Mouse (Mus musculus): ENCODE data around the gene Dgat2l6. TPM values are rescaled to one million over a fixed set of nuclear protein-coding genes. Genes with fewer than 3 reads are reported as not detected.
A peak's percentile ranks its signal among the peaks of the same experiment; 100 is the strongest.

The Dgat2l6 gene
- polyA plus RNA-seq (2015; fragmentation: Nextera tagmentation; extraction: Ambion mirVana): not detected in 2 replicates

DNA sequence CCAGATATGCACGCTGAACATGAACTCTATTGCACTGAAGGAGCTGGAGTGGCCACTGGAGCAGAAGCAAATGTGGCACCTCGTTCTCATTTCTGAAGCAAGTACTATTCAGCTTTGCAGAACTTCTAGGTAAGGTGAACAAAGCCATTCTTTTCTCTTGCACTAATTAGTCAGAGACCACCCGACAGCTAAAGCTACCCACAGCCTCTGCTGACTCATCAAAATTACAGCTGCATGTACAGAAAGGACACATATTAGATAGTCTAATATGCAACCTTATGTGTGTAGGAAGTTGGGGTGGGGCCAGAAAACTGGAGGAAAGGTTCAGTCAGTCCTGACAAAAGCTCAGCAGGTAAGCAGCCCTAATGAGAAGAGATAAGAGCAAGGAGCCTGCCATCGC is at the start of gene Dgat2l6:
Gene Dgat2l6 (plus strand): TSS at position 368 of the 400 bp plus-strand sequence.
- 79% methylated on average over 4 of the region's 4 CpGs for WGBS
- ATAC-seq: no peak
- H3K36me3 ChIP-seq: no peaks in the 10 kb centered on the region

GRCm38 (mm10) chrX:100475569-100476223 is 48.9 kb upstream of the Dgat2l6 start:
- Histone ChIP-seq H3K4me2 (replicated peaks) (no peak overlapping the region), H3K27ac (no peak overlapping the region), H3K27me3 (replicated peaks) (no peaks in the 10 kb centered on the region), H3K4me3 (replicated peaks) (no peak overlapping the region), H3K9me3 (no peaks in the 10 kb centered on the region), H3K36me3 (no peaks in the 10 kb centered on the region), H3K9ac (no peak overlapping the region), H3K4me1 (replicated peaks) (no peaks in the 10 kb centered on the region)
- no peak for ATAC-seq
- 71% methylated on average over 4 of the region's 4 CpGs for WGBS

More for the DNA sequence above, at the start of gene Dgat2l6:
- Histone ChIP-seq H3K27ac (no peak within 1 kb of the TSS), H3K4me2 (replicated peaks) (no peak within 1 kb of the TSS), H3K9ac (no peak within 1 kb of the TSS), H3K4me1 (replicated peaks) (no peaks in the 10 kb centered on the region), H3K27me3 (replicated peaks) (no peaks in the 10 kb centered on the region), H3K9me3 (no peaks in the 10 kb centered on the region), H3K4me3 (replicated peaks) (no peak within 1 kb of the TSS)

- ATAC-seq: peak; percentile 78
- WGBS: 37% methylated on average over 3 of the region's 3 CpGs
- no peak overlapping the region for H3K4me2 ChIP-seq (replicated peaks)
- no peaks in the 10 kb centered on the region for H3K9me3 ChIP-seq
- H3K27ac ChIP-seq: no peak overlapping the region
- H3K4me1 ChIP-seq (replicated peaks): no peaks in the 10 kb centered on the region
- no peak overlapping the region for H3K4me3 ChIP-seq (replicated peaks)
- no peaks in the 10 kb centered on the region for H3K27me3 ChIP-seq (replicated peaks)
- no peaks in the 10 kb centered on the region for H3K36me3 ChIP-seq
- no peak overlapping the region for H3K9ac ChIP-seq
Observed at GRCm38 (mm10) chrX:100480317-100480716, 44.3 kb upstream of the Dgat2l6 start.

- peak overlapping the region; percentile 56 for H3K4me2 ChIP-seq (replicated peaks)
- no peaks in the 10 kb centered on the region for H3K36me3 ChIP-seq
- 0 out of 2 replicates have a peak overlapping the region, but pooled peaks have one; percentile 20 for H3K9ac ChIP-seq
- peak overlapping the region; percentile 49 for H3K4me3 ChIP-seq (replicated peaks)
- H3K9me3 ChIP-seq: no peaks in the 10 kb centered on the region
- ATAC-seq: peak; percentile 80
- no peaks in the 10 kb centered on the region for H3K4me1 ChIP-seq (replicated peaks)
- no peaks in the 10 kb centered on the region for H3K27me3 ChIP-seq (replicated peaks)
- H3K27ac ChIP-seq: no peak overlapping the region
- 17% methylated on average over 22 of the region's 22 CpGs for WGBS
Observed at GRCm38 (mm10) chrX:100493500-100494067, 31.1 kb upstream of the Dgat2l6 start.

DNA sequence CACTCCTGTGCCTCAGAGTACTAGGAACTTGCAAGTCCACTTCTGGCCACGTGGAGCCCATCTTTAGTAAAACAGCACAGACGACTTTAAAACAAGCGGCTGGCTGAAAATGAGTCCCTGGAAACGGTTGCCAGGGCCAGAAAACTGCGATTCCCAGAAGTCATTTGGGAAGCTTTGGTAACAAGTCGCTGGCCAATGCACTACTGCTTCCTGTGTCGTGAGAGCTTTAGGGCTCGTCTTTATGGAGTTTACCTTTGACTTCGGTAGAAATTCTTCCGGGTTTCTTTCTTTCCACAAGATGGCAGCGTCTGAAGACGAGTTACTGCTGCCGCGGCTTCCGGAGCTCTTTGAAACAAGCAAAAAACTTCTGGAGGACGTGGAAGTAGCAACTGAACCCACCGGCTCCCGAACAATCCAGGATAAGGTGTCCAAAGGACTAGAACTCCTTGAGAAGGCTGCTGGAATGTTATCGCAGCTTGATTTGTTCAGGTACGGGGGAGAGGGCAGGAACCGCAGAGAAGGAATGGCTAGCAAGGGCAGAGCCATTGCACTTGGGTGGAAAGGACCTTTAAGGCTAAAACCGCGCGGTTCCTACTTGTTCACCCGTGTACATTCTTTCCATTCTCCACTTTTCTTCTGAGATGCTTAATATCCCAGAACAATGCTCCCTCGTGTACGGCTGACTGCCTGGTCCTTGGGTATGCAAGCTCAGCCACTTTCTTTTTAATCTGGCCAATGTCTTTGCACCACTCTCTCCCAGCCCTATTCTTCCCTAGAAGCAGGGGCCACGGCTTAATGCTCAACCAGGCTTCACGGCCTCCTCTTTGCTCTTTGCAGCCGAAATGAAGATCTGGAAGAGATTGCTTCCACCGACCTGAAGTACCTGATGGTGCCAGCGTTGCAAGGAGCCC is 30.3 kb upstream of the Dgat2l6 start, which contains the start of gene Igbp1:
Gene Igbp1 (plus strand): TSS at position 224 of the 911 bp plus-strand sequence.
- no peaks in the 10 kb centered on the region for H3K36me3 ChIP-seq
- peak within 1 kb of the TSS; percentile 56 for H3K4me2 ChIP-seq (replicated peaks)
- 20% methylated on average over 32 of the region's 32 CpGs for WGBS
- peak within 1 kb of the TSS; percentile 41 for H3K9ac ChIP-seq
- no peaks in the 10 kb centered on the region for H3K4me1 ChIP-seq (replicated peaks)
- no peak within 1 kb of the TSS for H3K27ac ChIP-seq
- no peaks in the 10 kb centered on the region for H3K9me3 ChIP-seq
- no peaks in the 10 kb centered on the region for H3K27me3 ChIP-seq (replicated peaks)
- ATAC-seq: peak; percentile 98
- peak within 1 kb of the TSS; percentile 49 for H3K4me3 ChIP-seq (replicated peaks)

- H3K4me2 ChIP-seq (replicated peaks): no peak overlapping the region
- H3K27me3 ChIP-seq (replicated peaks): no peaks in the 10 kb centered on the region
- 84% methylated on average over 5 of the region's 5 CpGs for WGBS
- no peaks in the 10 kb centered on the region for H3K4me1 ChIP-seq (replicated peaks)
- no peak overlapping the region for H3K9ac ChIP-seq
- no peaks in the 10 kb centered on the region for H3K9me3 ChIP-seq
- no peaks in the 10 kb centered on the region for H3K36me3 ChIP-seq
- no peak for ATAC-seq
- no peak overlapping the region for H3K27ac ChIP-seq
- H3K4me3 ChIP-seq (replicated peaks): no peak overlapping the region
Observed at GRCm38 (mm10) chrX:100504175-100504851, 20.3 kb upstream of the Dgat2l6 start.

- Histone ChIP-seq H3K27ac (no peak overlapping the region), H3K27me3 (replicated peaks) (no peaks in the 10 kb centered on the region), H3K9me3 (no peaks in the 10 kb centered on the region), H3K4me3 (replicated peaks) (no peak overlapping the region), H3K36me3 (no peaks in the 10 kb centered on the region), H3K4me1 (replicated peaks) (no peaks in the 10 kb centered on the region), H3K9ac (no peak overlapping the region), H3K4me2 (replicated peaks) (no peak overlapping the region)
- 87% methylated on average over 4 of the region's 4 CpGs for WGBS
- ATAC-seq: no peak
Observed at GRCm38 (mm10) chrX:100508164-100508563, 16.5 kb upstream of the Dgat2l6 start.

DNA sequence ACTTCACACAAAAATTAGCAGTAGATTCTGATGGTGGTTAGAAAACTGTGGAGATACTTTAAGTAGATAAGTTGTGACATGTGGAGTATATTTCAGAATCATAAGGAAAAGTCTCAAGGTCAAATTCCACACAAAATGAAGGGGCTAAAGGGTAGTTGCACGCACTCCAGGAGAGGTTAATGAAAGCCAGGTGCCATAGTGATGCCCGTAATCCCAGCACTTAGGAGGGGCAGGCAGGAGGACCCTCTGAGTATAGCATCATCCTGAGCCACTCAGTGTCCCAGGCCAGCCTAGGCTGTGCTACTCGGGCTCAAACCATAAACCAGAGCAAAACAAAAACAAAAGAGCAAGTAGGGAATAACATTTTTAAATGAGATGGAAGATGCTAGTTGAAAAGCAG is 14.7 kb upstream of the Dgat2l6 start:
- no peak for ATAC-seq
- no peak overlapping the region for H3K9ac ChIP-seq
- no peak overlapping the region for H3K27ac ChIP-seq
- H3K4me3 ChIP-seq (replicated peaks): no peak overlapping the region
- H3K4me2 ChIP-seq (replicated peaks): no peak overlapping the region
- no peaks in the 10 kb centered on the region for H3K4me1 ChIP-seq (replicated peaks)
- no peaks in the 10 kb centered on the region for H3K9me3 ChIP-seq
- WGBS: 91% methylated on average over 3 of the region's 3 CpGs
- no peaks in the 10 kb centered on the region for H3K27me3 ChIP-seq (replicated peaks)
- H3K36me3 ChIP-seq: no peaks in the 10 kb centered on the region

GRCm38 (mm10) chrX:100516683-100517082 is 8.0 kb upstream of the Dgat2l6 start:
- 80% methylated on average over 3 of the region's 3 CpGs for WGBS
- no peak overlapping the region for H3K4me2 ChIP-seq (replicated peaks)
- no peak overlapping the region for H3K27ac ChIP-seq
- no peaks in the 10 kb centered on the region for H3K27me3 ChIP-seq (replicated peaks)
- no peaks in the 10 kb centered on the region for H3K36me3 ChIP-seq
- no peak overlapping the region for H3K4me3 ChIP-seq (replicated peaks)
- no peaks in the 10 kb centered on the region for H3K9me3 ChIP-seq
- H3K9ac ChIP-seq: no peak overlapping the region
- H3K4me1 ChIP-seq (replicated peaks): no peaks in the 10 kb centered on the region
- no peak for ATAC-seq

- Histone ChIP-seq H3K4me2 (replicated peaks) (no peak overlapping the region), H3K9ac (no peak overlapping the region), H3K4me3 (replicated peaks) (no peak overlapping the region), H3K36me3 (no peaks in the 10 kb centered on the region), H3K27me3 (replicated peaks) (no peaks in the 10 kb centered on the region), H3K4me1 (replicated peaks) (no peaks in the 10 kb centered on the region), H3K9me3 (no peaks in the 10 kb centered on the region), H3K27ac (no peak overlapping the region)
- ATAC-seq: no peak
- WGBS: 88% methylated on average over 6 of the region's 6 CpGs
Observed at GRCm38 (mm10) chrX:100517626-100518025, 7.0 kb upstream of the Dgat2l6 start.

- 86% methylated on average over 2 of the region's 2 CpGs for WGBS
- no peaks in the 10 kb centered on the region for H3K27me3 ChIP-seq (replicated peaks)
- no peaks in the 10 kb centered on the region for H3K36me3 ChIP-seq
- no peak overlapping the region for H3K4me3 ChIP-seq (replicated peaks)
- no peak overlapping the region for H3K9ac ChIP-seq
- no peaks in the 10 kb centered on the region for H3K9me3 ChIP-seq
- H3K4me1 ChIP-seq (replicated peaks): no peaks in the 10 kb centered on the region
- no peak overlapping the region for H3K27ac ChIP-seq
- ATAC-seq: no peak
- no peak overlapping the region for H3K4me2 ChIP-seq (replicated peaks)
Observed at GRCm38 (mm10) chrX:100518532-100518931, 6.1 kb upstream of the Dgat2l6 start.

DNA sequence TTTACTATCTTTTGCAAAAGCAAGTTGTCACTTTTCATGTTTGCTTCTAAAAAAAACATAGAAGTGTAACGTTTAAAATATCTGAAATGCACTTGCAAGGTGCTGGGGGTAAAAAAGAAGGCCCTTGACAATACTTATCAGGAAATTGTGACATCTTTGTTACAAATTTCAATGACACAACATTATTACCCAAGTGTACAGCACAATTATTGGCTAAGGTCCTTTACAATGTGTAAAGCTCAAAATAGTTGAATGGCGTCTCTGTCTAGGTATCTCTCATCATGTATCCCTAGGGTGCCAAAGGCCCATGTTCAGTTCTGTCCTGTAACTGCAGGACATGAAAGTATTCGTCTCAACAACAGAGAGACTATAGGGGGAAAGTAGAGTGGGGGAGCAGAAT is 31.4 kb downstream of the Dgat2l6 start:
- ATAC-seq: no peak
- H3K27ac ChIP-seq: no peak overlapping the region
- H3K9me3 ChIP-seq: no peaks in the 10 kb centered on the region
- no peaks in the 10 kb centered on the region for H3K27me3 ChIP-seq (replicated peaks)
- no peaks in the 10 kb centered on the region for H3K36me3 ChIP-seq
- 78% methylated on average over 3 of the region's 3 CpGs for WGBS
- no peak overlapping the region for H3K9ac ChIP-seq
- H3K4me3 ChIP-seq (replicated peaks): no peak overlapping the region
- H3K4me2 ChIP-seq (replicated peaks): no peak overlapping the region
- H3K4me1 ChIP-seq (replicated peaks): no peaks in the 10 kb centered on the region

All from intestine, embryonic 15.5 days (tissue).